Comparison of ENCODE assay signal across 8 mouse cellular contexts in the genomic region with DNA sequence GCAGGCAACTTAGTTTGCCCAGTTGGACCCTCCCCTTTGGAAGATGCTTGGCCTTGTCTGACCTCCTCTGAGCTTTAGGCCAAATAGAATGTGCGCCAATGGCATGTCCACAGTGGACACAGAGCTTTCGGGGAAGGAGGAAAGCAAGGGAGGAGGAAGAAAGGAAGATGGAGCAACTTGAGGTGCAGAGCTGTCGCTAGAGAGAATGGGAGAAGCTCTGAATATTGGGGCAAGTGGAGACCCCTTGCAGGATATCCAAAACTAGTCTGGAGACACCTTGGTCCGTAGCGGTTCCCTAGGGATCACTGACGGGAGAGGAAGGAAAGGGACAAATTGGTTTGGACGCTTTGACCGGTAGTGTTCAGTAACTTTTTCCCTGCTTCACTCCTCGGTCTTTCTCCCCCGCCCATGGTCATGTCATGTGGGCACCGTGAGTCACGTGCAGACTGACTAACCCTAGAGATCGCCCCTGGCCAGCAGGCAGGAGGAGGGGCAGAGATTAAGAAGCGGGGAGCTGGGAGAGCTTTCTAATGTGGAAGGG. TPM values are rescaled to one million over a fixed set of nuclear protein-coding genes. Genes with fewer than 3 reads are reported as not detected.
DNase-seq lines count a peak whose midpoint lies in the region; ATAC-seq and TF ChIP-seq lines count a peak whose summit lies in the region.

No protein-coding gene starts in this region.

- H3K4me1 ChIP-seq in spleen, adult 2 months (ENCODE audit: control insufficient read depth, insufficient read depth, insufficient read length) = no peaks in the 10 kb centered on the region
- no peaks in the 10 kb centered on the region for H3K4me1 ChIP-seq in lung, adult 2 months (ENCODE audit: control insufficient read depth, insufficient read depth, low read length)

- DNase-seq in spleen, adult 2 months (ENCODE audit: low read depth in 1 of 2, low spot score in 2 of 2) = no peak
- DNase-seq in spleen, postnatal 10 days (ENCODE audit: low spot score in 2 of 2) = no peak
- peak; percentile 53 to 72 for DNase-seq in layer of hippocampus, adult 8-10 months (ENCODE audit: low spot score in 2 of 2)
- DNase-seq in lung, adult 2 months = peak; percentile 2
- DNase-seq in retina, embryonic 14.5 days (ENCODE audit: low spot score) = peak; percentile 69
- DNase-seq in B cell, adult 2 months = no peak

- no peaks in the 10 kb centered on the region for H3K36me3 ChIP-seq in spleen, adult 2 months (ENCODE audit: control insufficient read depth, insufficient read depth, low read length)

- H3K27me3 ChIP-seq in spleen, adult 2 months (ENCODE audit: control insufficient read depth, insufficient read depth, low read length) = 0 out of 2 replicates have a peak, but pooled peaks cover 1% of the 10 kb centered on the region

- WGBS in spleen, adult 2 months = 6% methylated on average over 14 of the region's 14 CpGs
- 2% methylated on average over 14 of the region's 14 CpGs for WGBS in lung, adult 2 months

- peak; percentile 43 for ATAC-seq in frontal cortex, adult (ENCODE audit: low TSS enrichment)
- ATAC-seq in hematopoietic stem cell, adult 5-6 weeks (replicated peaks in 1 of 2; ENCODE audit: insufficient read depth in 1 of 2, low FRiP score in 2 of 2, low TSS enrichment in 1 of 2, low read depth in 1 of 2, poor library complexity in 2 of 2, severe bottlenecking in 2 of 2) = peak; percentile 29 to 36; a peak in 2 of 4 replicates

- no peak for TF ChIP-seq CTCF in spleen, adult 2 months (IDR thresholded peaks at IDR 0.05; ENCODE audit: extremely low read depth, insufficient read depth, insufficient read length, insufficient replicate concordance)
- TF ChIP-seq CTCF in lung, adult 2 months (IDR thresholded peaks at IDR 0.05; ENCODE audit: insufficient read depth, low read length) = no peak

- H3K4me3 ChIP-seq in spleen, adult 2 months (ENCODE audit: extremely low read depth, insufficient read depth, insufficient read length) = peak overlapping the region; percentile 13; the same call in 1 of the 2 replicates
- H3K4me3 ChIP-seq in lung, adult 2 months (replicated peaks; ENCODE audit: extremely low read depth, low read depth, low read length) = peak overlapping the region; percentile 8

- TF ChIP-seq POLR2A in spleen, adult 2 months (IDR thresholded peaks at IDR 0.05; ENCODE audit: low read depth, low read length) = no peak
- TF ChIP-seq POLR2A in lung, adult 2 months (IDR thresholded peaks at IDR 0.05; ENCODE audit: borderline replicate concordance, extremely low read depth, low read depth, low read length) = no peak

- H3K27ac ChIP-seq in spleen, adult 2 months (ENCODE audit: insufficient read depth, low read length) = no peak overlapping the region

RNA-seq across cellular contexts. Expression of a gene that starts 1.0 kb away (rescaled TPM):
- polyA plus RNA-seq in spleen, adult 2 months (2012; rRNA removed) = 0.79 and 2.0 TPM in 2 replicates
- 1.8 TPM in 2 replicates for total RNA-seq in hematopoietic stem cell, adult 5-6 weeks (2017)
- total RNA-seq in layer of hippocampus, adult 8-10 months (2022) = 100 to 1,000 TPM; 105 to 137 (median 127) TPM
- polyA plus RNA-seq in lung, adult 2 months (2012; rRNA removed) = 2.7 and 3.1 TPM in 2 replicates

Comparison
In these comparisons a context has a peak if more than half of its experiments do, and no peak if none do; other contexts are left out.
1. DNase-seq: peak in layer of hippocampus, adult 8-10 months (2 of 2), lung, adult 2 months (single experiment) and retina, embryonic 14.5 days (single experiment); none in spleen, adult 2 months (0 of 2), spleen, postnatal 10 days (0 of 2) and B cell, adult 2 months (0 of 2).
2. RNA of a gene that starts 1.0 kb away (total RNA-seq): 105 to 137 TPM in layer of hippocampus, adult 8-10 months; 1.8 TPM in hematopoietic stem cell, adult 5-6 weeks; every median in the first group is over 10 times any median in the second.